Mouse (Mus musculus): ENCODE data around the gene Baiap2l2.

DNA sequence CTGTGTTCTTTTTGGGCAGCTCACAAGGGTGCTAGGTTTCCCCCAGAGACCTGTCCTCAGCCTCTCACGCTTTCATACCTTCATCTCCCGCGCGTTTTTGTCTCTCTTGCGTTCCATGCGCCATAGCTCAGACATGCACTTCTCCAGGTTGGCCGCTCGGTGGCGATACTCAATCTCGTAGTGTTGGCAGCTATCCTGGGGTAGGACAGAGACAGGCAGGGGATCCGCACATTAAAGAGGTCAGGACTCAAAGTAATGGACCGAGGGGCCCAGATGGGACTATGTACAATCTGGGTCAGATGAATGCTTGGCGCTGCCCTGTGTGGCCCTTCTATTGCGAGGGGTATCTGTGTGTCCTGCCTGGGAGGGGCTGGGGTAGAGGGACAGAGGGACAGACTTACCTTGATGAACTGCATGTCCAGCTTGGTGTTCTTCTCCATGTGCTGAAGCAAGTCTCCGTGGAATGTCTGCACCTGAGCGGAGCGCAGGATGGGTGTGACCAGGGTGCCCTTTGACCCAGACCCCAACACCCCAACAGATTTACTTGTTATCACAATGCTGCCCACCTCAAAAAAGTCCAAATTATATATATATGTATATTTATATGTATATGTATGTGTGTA is 14.1 kb downstream of the Baiap2l2 start:
- TF ChIP-seq POLR2A (IDR thresholded peaks at IDR 0.05; ENCODE audit: borderline replicate concordance, control insufficient read depth, low read depth, low read length) (no peak), CTCF (IDR thresholded peaks at IDR 0.05; ENCODE audit: control insufficient read depth, insufficient read depth, low read length) (peak; percentile 66; the same call in 1 of the 2 replicates)

Data from bone marrow, adult 2 months (tissue).